Mouse (Mus musculus) adrenal gland, adult 8-10 months (tissue): ENCODE measurements around the gene Gm13285. TPM values are rescaled to one million over a fixed set of nuclear protein-coding genes. Genes with fewer than 3 reads are reported as not detected.
"Not testable (repeated sequence)": the region's sequence is repeated elsewhere in the genome, so short reads cannot be mapped to it uniquely, and the experiment has no call there.

Experiments used
- DNase-seq: peaks from one replicate; pipeline ENCODE4 v3.0.0; 2022
- total RNA-seq, 4 experiments: library from RNA; stranded (reverse); gene quantifications; 2 replicates each; pipeline ENCODE4 v1.2.4; 2022

Gene Gm13285
- under 1 TPM in 1 of 4 experiments, not detected in 3; 0.24 TPM for total RNA-seq

DNA sequence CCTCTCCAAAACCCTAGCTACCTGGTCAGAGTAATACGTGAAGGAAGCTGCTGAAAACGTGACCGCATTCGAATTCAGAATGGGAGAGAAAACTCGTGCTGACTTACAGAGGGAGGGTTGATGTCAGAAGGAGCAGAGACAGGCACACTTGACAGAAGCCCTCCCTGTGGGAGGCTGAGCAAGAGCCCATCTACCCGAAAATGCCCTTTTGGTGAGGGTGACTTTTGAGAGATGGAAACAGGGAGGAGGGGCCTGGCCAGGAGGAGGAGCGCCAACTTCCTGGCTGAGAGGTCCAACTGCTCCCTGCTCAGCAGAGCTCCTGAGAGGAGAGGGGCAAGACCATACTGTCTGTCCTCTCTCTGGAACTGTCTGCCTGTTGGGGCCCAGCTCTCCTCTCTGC lies at the start of gene Gm13285:
TSS of gene Gm13285 (plus strand) at position 301 of the 400 bp plus-strand sequence.
- not testable (repeated sequence) for DNase-seq

DNA sequence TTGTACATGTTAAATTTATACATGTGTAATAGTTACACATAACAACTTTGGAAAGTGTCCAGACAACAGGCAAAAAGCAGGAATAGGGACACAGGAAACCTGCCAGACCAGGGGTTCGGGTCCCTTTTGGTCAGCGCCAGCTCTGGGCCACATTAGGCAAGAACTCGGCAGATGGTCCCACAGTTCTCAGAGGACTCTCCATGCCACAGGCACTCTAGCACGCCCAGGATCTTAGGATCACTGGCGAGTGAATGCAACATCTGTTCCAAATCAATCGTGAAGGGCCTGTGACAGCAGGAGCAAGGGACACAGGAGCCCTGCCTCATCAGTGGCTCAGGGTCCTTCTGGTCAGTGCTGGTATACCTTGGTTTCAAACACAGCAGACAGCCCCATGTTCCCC lies 49.5 kb upstream of the Gm13285 start:
- no peak for DNase-seq

GRCm38 (mm10) chr4:88754818-88755340 lies 44.6 kb upstream of the Gm13285 start, which contains the start of gene Gm13271:
TSS of gene Gm13271 (plus strand) at chr4:88754868.
- peak; percentile 75 for DNase-seq

DNA sequence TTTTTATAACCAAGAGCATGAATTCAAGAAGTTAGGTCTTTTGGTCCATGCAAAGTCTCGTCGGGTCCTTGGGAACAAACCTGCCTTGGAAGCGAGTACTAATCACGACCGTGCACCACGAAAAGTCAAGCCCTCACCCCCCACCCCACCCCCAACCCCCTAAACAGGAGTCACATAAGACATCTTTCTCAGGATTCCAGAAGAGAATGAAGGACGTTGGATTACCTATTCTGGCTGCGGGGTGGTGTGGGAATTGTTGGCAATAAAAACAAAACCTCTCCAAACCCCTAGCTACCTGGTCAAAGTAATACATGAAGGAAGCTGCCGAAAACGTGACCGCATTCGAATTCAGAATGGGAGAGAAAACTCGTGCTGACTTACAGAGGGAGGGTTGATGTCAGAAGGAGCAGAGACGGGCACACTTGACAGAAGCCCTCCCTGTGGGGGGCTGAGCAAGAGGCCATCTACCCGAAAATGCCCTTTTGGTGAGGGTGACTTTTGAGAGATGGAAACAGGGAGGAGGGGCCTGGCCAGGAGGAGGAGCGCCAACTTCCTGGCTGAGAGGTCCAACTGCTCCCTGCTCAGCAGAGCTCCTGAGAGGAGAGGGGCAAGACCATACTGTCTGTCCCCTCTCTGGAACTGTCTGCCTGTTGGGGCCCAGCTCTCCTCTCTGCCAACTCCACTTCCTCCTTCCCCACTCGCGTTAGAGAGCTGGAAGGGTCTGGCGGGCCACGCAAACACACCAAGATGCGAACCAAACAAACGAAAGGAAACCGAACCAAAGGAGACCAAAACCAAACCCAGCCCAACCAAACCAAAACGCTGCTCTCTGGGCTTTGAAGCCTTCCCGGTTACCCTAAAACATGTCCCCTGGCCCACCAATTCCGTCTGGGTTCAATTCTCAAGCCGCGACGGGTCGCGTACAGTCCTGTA lies 42.6 kb upstream of the Gm13285 start:
- not testable (repeated sequence) for DNase-seq

GRCm38 (mm10) chr4:88757628-88758031 lies 41.8 kb upstream of the Gm13285 start:
- peak; percentile 89 for DNase-seq

DNA sequence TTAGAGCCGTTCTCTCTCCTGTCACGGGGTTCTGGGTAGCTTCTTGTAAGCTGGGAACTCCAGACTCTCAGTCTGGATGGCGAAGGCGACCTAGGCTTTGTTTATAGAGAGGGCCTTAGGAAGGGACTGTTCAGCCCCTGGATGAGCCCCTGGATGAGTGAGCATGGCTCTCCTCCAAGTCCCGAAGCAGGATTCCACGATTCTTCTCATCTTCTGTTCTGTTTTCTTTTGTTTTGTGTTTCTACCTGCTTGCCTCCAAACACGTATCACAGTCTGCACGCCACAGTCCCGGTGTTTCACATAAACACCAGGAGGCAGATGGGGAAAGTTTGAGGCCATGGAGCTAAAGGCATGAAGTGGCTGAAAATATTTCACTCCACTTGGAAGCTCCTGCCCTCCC lies 40.7 kb upstream of the Gm13285 start:
- DNase-seq, result not testable (repeated sequence)

- DNase-seq, result not testable (repeated sequence)
Measured at GRCm38 (mm10) chr4:88759610-88760268, 39.7 kb upstream of the Gm13285 start, which contains the start of gene Gm13283. TSS of gene Gm13283 (plus strand) at chr4:88760119.

- DNase-seq, result peak; percentile 78
Measured at GRCm38 (mm10) chr4:88760431-88760830, 39.0 kb upstream of the Gm13285 start.

- peak; percentile 69 for DNase-seq
Measured at GRCm38 (mm10) chr4:88761776-88762175, 37.7 kb upstream of the Gm13285 start.

- DNase-seq, result not testable (repeated sequence)
Measured at GRCm38 (mm10) chr4:88762341-88762740, 37.1 kb upstream of the Gm13285 start.

GRCm38 (mm10) chr4:88763384-88764018 lies 36.0 kb upstream of the Gm13285 start:
- DNase-seq, result peak; percentile 68

GRCm38 (mm10) chr4:88773534-88773933 lies 25.9 kb upstream of the Gm13285 start, which contains the start of gene Gm13290:
TSS of gene Gm13290 (plus strand) at chr4:88773834.
- not testable (repeated sequence) for DNase-seq

DNA sequence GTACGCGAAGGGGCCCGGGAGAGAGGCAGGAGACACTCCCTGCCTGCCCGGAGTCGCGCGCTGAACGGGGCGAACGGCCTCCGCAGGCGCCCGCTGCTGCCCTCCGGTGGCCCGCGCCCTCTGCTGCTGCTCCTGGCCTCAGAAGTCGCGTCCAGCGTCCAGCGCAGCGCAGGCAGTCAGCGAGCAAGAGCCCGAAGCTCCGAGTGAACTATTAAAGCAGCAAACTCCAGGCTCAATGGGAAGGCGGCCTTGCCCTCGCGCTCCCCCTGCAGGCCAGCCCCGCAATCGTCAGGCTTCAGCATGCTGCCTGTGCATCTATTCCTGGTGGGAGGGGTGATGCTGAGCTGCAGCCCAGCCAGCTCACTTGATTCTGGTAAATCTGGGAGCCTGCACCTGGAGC lies 22.8 kb upstream of the Gm13285 start, which contains the start of gene Gm13289:
TSS of gene Gm13289 (plus strand) at position 301 of the 400 bp plus-strand sequence.
- not testable (repeated sequence) for DNase-seq

DNA sequence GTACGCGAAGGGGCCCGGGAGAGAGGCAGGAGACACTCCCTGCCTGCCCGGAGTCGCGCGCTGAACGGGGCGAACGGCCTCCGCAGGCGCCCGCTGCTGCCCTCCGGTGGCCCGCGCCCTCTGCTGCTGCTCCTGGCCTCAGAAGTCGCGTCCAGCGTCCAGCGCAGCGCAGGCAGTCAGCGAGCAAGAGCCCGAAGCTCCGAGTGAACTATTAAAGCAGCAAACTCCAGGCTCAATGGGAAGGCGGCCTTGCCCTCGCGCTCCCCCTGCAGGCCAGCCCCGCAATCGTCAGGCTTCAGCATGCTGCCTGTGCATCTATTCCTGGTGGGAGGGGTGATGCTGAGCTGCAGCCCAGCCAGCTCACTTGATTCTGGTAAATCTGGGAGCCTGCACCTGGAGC lies 19.9 kb upstream of the Gm13285 start, which contains the start of gene Gm13272:
TSS of gene Gm13272 (plus strand) at position 301 of the 400 bp plus-strand sequence.
- DNase-seq, result not testable (repeated sequence)

DNA sequence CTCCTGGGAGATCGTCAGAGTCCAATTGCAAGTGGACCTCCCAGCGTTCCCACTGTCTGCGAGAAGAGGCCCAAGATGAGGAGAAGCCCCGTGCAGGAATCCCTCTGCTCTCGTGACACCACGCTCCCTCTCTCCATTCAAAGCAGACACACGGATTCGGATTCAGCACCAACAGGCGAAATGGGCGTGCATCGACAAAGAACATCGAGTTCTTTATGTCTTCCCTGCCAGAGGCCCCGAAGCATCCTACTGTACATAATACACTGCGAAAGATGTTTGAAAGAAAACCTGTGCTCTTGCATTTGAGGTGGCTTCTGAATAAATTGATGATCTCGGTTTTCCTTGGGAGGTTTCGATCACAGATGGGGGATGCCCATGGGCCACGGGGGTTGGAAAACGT lies 19.1 kb upstream of the Gm13285 start:
- DNase-seq, result not testable (repeated sequence)

DNA sequence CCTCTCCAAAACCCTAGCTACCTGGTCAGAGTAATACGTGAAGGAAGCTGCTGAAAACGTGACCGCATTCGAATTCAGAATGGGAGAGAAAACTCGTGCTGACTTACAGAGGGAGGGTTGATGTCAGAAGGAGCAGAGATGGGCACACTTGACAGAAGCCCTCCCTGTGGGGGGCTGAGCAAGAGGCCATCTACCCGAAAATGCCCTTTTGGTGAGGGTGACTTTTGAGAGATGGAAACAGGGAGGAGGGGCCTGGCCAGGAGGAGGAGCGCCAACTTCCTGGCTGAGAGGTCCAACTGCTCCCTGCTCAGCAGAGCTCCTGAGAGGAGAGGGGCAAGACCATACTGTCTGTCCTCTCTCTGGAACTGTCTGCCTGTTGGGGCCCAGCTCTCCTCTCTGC lies 17.6 kb upstream of the Gm13285 start, which contains the start of gene Ifnz:
TSS of gene Ifnz (plus strand) at position 301 of the 400 bp plus-strand sequence.
- DNase-seq, result not testable (repeated sequence)

GRCm38 (mm10) chr4:88782335-88782734 lies 17.1 kb upstream of the Gm13285 start:
- DNase-seq, result not testable (repeated sequence)

DNA sequence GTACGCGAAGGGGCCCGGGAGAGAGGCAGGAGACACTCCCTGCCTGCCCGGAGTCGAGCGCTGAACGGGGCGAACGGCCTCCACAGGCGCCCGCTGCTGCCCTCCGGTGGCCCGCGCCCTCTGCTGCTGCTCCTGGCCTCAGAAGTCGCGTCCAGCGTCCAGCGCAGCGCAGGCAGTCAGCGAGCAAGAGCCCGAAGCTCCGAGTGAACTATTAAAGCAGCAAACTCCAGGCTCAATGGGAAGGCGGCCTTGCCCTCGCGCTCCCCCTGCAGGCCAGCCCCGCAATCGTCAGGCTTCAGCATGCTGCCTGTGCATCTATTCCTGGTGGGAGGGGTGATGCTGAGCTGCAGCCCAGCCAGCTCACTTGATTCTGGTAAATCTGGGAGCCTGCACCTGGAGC lies 14.1 kb upstream of the Gm13285 start, which contains the start of gene Gm13276:
TSS of gene Gm13276 (plus strand) at position 301 of the 400 bp plus-strand sequence.
- DNase-seq, result not testable (repeated sequence)

DNA sequence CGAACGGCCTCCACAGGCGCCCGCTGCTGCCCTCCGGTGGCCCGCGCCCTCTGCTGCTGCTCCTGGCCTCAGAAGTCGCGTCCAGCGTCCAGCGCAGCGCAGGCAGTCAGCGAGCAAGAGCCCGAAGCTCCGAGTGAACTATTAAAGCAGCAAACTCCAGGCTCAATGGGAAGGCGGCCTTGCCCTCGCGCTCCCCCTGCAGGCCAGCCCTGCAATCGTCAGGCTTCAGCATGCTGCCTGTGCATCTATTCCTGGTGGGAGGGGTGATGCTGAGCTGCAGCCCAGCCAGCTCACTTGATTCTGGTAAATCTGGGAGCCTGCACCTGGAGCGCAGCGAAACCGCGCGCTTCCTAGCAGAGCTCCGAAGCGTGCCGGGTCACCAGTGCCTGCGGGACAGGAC lies 11.1 kb upstream of the Gm13285 start, which contains the start of gene Gm13277:
TSS of gene Gm13277 (plus strand) at position 231 of the 400 bp plus-strand sequence.
- DNase-seq, result peak; percentile 65

DNA sequence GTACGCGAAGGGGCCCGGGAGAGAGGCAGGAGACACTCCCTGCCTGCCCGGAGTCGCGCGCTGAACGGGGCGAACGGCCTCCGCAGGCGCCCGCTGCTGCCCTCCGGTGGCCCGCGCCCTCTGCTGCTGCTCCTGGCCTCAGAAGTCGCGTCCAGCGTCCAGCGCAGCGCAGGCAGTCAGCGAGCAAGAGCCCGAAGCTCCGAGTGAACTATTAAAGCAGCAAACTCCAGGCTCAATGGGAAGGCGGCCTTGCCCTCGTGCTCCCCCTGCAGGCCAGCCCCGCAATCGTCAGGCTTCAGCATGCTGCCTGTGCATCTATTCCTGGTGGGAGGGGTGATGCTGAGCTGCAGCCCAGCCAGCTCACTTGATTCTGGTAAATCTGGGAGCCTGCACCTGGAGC lies 8.2 kb upstream of the Gm13285 start, which contains the start of gene Gm13278:
TSS of gene Gm13278 (plus strand) at position 301 of the 400 bp plus-strand sequence.
- not testable (repeated sequence) for DNase-seq

DNA sequence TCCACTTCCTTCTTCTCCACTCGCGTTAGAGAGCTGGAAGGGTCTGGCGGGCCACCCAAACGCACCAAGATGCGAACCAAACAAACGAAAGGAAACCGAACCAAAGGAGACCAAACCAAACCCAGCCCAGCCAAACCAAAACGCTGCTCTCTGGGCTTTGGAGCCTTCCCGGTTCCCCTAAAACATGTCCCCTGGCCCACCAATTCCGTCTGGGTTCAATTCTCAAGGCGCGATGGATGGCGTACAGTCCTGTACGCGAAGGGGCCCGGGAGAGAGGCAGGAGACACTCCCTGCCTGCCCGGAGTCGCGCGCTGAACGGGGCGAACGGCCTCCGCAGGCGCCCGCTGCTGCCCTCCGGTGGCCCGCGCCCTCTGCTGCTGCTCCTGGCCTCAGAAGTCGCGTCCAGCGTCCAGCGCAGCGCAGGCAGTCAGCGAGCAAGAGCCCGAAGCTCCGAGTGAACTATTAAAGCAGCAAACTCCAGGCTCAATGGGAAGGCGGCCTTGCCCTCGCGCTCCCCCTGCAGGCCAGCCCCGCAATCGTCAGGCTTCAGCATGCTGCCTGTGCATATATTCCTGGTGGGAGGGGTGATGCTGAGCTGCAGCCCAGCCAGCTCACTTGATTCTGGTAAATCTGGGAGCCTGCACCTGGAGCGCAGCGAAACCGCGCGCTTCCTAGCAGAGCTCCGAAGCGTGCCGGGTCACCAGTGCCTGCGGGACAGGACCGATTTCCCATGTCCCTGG lies 5.4 kb upstream of the Gm13285 start, which contains the start of gene Gm13275:
TSS of gene Gm13275 (plus strand) at position 552 of the 740 bp plus-strand sequence.
- DNase-seq, result peak; percentile 71
